ENCODE assay signal across 12 mouse cellular contexts in the genomic region with DNA sequence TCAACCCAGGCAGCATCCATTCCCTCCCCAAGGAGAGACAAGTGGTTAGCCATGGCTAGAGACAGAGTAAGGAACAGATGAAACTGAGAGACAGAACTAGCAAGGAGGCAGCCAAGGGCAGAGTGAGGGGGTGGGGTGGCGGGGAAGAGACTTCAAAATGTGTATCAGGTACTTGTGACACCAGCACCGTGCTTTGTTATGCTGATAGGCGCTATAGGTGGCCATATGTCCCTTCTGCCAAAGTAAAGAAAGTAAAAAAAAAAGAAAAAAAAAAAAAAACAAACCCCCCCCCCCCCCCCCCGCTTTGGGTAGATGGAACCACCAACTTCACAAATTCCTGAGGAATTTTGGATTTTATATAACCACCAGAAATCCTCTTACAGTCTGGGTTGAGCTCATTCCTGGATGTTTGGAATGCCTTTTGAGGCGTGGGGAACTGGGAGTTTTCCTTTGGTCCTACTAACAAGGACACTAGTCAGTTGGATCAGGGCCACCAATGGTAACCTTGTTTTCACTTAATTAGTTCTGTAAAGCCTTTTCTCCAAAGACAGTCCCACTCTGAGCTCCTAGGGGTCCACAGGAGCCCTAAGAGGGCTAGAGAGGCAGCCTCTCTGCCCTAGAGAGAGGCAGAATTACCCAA. TPM values are rescaled to one million over a fixed set of nuclear protein-coding genes. Genes with fewer than 3 reads are reported as not detected.
DNase-seq lines count a peak whose midpoint lies in the region; ATAC-seq and TF ChIP-seq lines count a peak whose summit lies in the region.
"Had no signal": no experiment of that assay in that cellular context is flagged by ENCODE, and none has a peak within 500 bp of the region (broad histone marks: within the 10 kb centered on the region; RNA-seq: fewer than 3 reads in every experiment).

No protein-coding gene starts in this region.

- H3K27ac ChIP-seq in forebrain, embryonic 10.5 days, result peak overlapping the region; percentile 62; the same call in 1 of the 2 replicates
- H3K27ac ChIP-seq in forebrain, embryonic 13.5 days, result no peak overlapping the region
- H3K27ac ChIP-seq in limb, embryonic 14.5 days (replicated peaks; ENCODE audit: low read depth, low read length), result no peak overlapping the region
- no peak overlapping the region for H3K27ac ChIP-seq in limb, embryonic 10.5 days
- H3K27ac ChIP-seq in bone marrow, adult 2 months (ENCODE audit: control insufficient read depth, insufficient read depth, low read depth, low read length, poor library complexity), result peak overlapping the region; percentile 67
- H3K27ac ChIP-seq in liver, embryonic 16.5 days (ENCODE audit: low read length), result peak overlapping the region; percentile 94
- H3K27ac ChIP-seq in hindbrain, embryonic 14.5 days, result no peak overlapping the region

- TF ChIP-seq CTCF in bone marrow, adult 2 months (IDR thresholded peaks at IDR 0.05; ENCODE audit: control insufficient read depth, insufficient read depth, low read length), result no peak

- no peak overlapping the region for H3K9ac ChIP-seq in forebrain, embryonic 13.5 days
- no peak overlapping the region for H3K9ac ChIP-seq in limb, embryonic 14.5 days (ENCODE audit: low read depth, low read length, severe bottlenecking)
- H3K9ac ChIP-seq in liver, embryonic 16.5 days (ENCODE audit: low read depth, low read length), result peak overlapping the region; percentile 64
- no peak overlapping the region for H3K9ac ChIP-seq in hindbrain, embryonic 14.5 days

- H3K4me3 ChIP-seq in forebrain, embryonic 10.5 days, result no peak overlapping the region
- H3K4me3 ChIP-seq in forebrain, embryonic 13.5 days, result no peak overlapping the region
- H3K4me3 ChIP-seq in limb, embryonic 14.5 days (replicated peaks; ENCODE audit: low read length), result no peak overlapping the region
- H3K4me3 ChIP-seq in limb, embryonic 10.5 days, result no peak overlapping the region
- no peak overlapping the region for H3K4me3 ChIP-seq in bone marrow, adult 2 months (replicated peaks; ENCODE audit: control insufficient read depth, low read depth, low read length)
- peak overlapping the region; percentile 29 for H3K4me3 ChIP-seq in liver, embryonic 16.5 days (ENCODE audit: low read depth, low read length)
- H3K4me3 ChIP-seq in hindbrain, embryonic 14.5 days (replicated peaks; ENCODE audit: low read length), result no peak overlapping the region

- DNase-seq in forebrain, embryonic 10.5 days (ENCODE audit: extremely low spot score, low spot score), result no peak
- peak; percentile 35 for DNase-seq in limb, embryonic 14.5 days (ENCODE audit: low spot score)
- DNase-seq in limb, embryonic 10.5 days (ENCODE audit: low spot score), result no peak
- DNase-seq in layer of hippocampus, adult 9-10 months (ENCODE audit: low spot score), result no peak
- no peak for DNase-seq in hindbrain, embryonic 14.5 days (ENCODE audit: low spot score)
- DNase-seq: kidney, adult 2 months; layer of hippocampus, postnatal 36 days; thymus, adult 18-20 months had no signal

- H3K4me2 ChIP-seq in forebrain, embryonic 13.5 days, result no peak overlapping the region
- no peak overlapping the region for H3K4me2 ChIP-seq in limb, embryonic 14.5 days (replicated peaks; ENCODE audit: low read depth, low read length, severe bottlenecking)
- peak overlapping the region; percentile 63 for H3K4me2 ChIP-seq in liver, embryonic 16.5 days (ENCODE audit: low read depth, low read length)
- H3K4me2 ChIP-seq in hindbrain, embryonic 14.5 days (replicated peaks), result no peak overlapping the region

- no peaks in the 10 kb centered on the region for H3K27me3 ChIP-seq in forebrain, embryonic 10.5 days (ENCODE audit: poor library complexity, severe bottlenecking)
- H3K27me3 ChIP-seq in forebrain, embryonic 13.5 days, result no peaks in the 10 kb centered on the region
- H3K27me3 ChIP-seq in limb, embryonic 14.5 days (ENCODE audit: control insufficient read depth, insufficient read depth, low read length), result no peaks in the 10 kb centered on the region
- no peaks in the 10 kb centered on the region for H3K27me3 ChIP-seq in limb, embryonic 10.5 days (ENCODE audit: low read depth, poor library complexity, severe bottlenecking)
- no peaks in the 10 kb centered on the region for H3K27me3 ChIP-seq in liver, embryonic 16.5 days (ENCODE audit: control insufficient read depth, insufficient read depth, low read depth, low read length)
- no peaks in the 10 kb centered on the region for H3K27me3 ChIP-seq in hindbrain, embryonic 14.5 days (ENCODE audit: control insufficient read depth, insufficient read depth, low read length)

- H3K36me3 ChIP-seq in forebrain, embryonic 10.5 days (replicated peaks), result no peaks in the 10 kb centered on the region
- H3K36me3 ChIP-seq in forebrain, embryonic 13.5 days (ENCODE audit: poor library complexity, severe bottlenecking), result no peaks in the 10 kb centered on the region
- no peaks in the 10 kb centered on the region for H3K36me3 ChIP-seq in limb, embryonic 14.5 days (ENCODE audit: control insufficient read depth, insufficient read depth, low read length)
- H3K36me3 ChIP-seq in limb, embryonic 10.5 days, result no peaks in the 10 kb centered on the region
- no peaks in the 10 kb centered on the region for H3K36me3 ChIP-seq in liver, embryonic 16.5 days (ENCODE audit: control insufficient read depth, insufficient read depth)
- H3K36me3 ChIP-seq in hindbrain, embryonic 14.5 days (replicated peaks; ENCODE audit: control insufficient read depth, insufficient read depth), result no peaks in the 10 kb centered on the region

- no peak for TF ChIP-seq POLR2A in limb, embryonic 14.5 days (IDR thresholded peaks at IDR 0.05; ENCODE audit: borderline replicate concordance, extremely low read depth, insufficient read depth, insufficient read length)
- no peak for TF ChIP-seq POLR2A in bone marrow, adult 2 months (IDR thresholded peaks at IDR 0.05; ENCODE audit: borderline replicate concordance, control insufficient read depth, low read depth, low read length)

- WGBS in forebrain, embryonic 10.5 days, result 56% methylated on average over 5 of the region's 5 CpGs
- 39% methylated on average over 5 of the region's 5 CpGs for WGBS in forebrain, embryonic 13.5 days
- WGBS in limb, embryonic 14.5 days, result 45% methylated on average over 5 of the region's 5 CpGs
- 48% methylated on average over 5 of the region's 5 CpGs for WGBS in limb, embryonic 10.5 days
- 54% methylated on average over 5 of the region's 5 CpGs for WGBS in bone marrow, adult 2 months
- 30% methylated on average over 5 of the region's 5 CpGs for WGBS in liver, embryonic 16.5 days (ENCODE audit: insufficient replicate concordance)
- WGBS in hindbrain, embryonic 14.5 days, result 52% methylated on average over 5 of the region's 5 CpGs

- no peak for ATAC-seq in forebrain, embryonic 13.5 days
- ATAC-seq in limb, embryonic 14.5 days (ENCODE audit: low FRiP score, low read depth), result peak; percentile 37; the same call in 1 of the 2 replicates
- ATAC-seq in liver, embryonic 16.5 days (ENCODE audit: low read depth), result peak; percentile 23
- no peak for ATAC-seq in hindbrain, embryonic 14.5 days (ENCODE audit: low FRiP score)
- ATAC-seq: forebrain, embryonic 14.5 days had no signal

- H3K9me3 ChIP-seq in forebrain, embryonic 10.5 days, result no peaks in the 10 kb centered on the region
- H3K9me3 ChIP-seq in forebrain, embryonic 13.5 days (replicated peaks), result no peaks in the 10 kb centered on the region
- H3K9me3 ChIP-seq in limb, embryonic 14.5 days (ENCODE audit: control insufficient read depth, low read length), result no peaks in the 10 kb centered on the region
- no peaks in the 10 kb centered on the region for H3K9me3 ChIP-seq in limb, embryonic 10.5 days (replicated peaks)
- no peaks in the 10 kb centered on the region for H3K9me3 ChIP-seq in liver, embryonic 16.5 days (replicated peaks; ENCODE audit: control insufficient read depth, low read length)
- no peaks in the 10 kb centered on the region for H3K9me3 ChIP-seq in hindbrain, embryonic 14.5 days (ENCODE audit: control insufficient read depth, low read length)

- peaks cover 34% of the 10 kb centered on the region for H3K4me1 ChIP-seq in forebrain, embryonic 10.5 days
- H3K4me1 ChIP-seq in forebrain, embryonic 13.5 days, result peaks cover 4% of the 10 kb centered on the region; the same call in 1 of the 2 replicates
- peaks cover 2% of the 10 kb centered on the region; the same call in 1 of the 2 replicates for H3K4me1 ChIP-seq in limb, embryonic 14.5 days (ENCODE audit: control insufficient read depth, insufficient read depth, low read length)
- peaks cover 14% of the 10 kb centered on the region for H3K4me1 ChIP-seq in limb, embryonic 10.5 days
- peaks cover 4% of the 10 kb centered on the region for H3K4me1 ChIP-seq in bone marrow, adult 2 months (ENCODE audit: control insufficient read depth, insufficient read depth, low read length)
- peaks cover 33% of the 10 kb centered on the region for H3K4me1 ChIP-seq in liver, embryonic 16.5 days (ENCODE audit: control insufficient read depth, low read depth, low read length)
- H3K4me1 ChIP-seq in hindbrain, embryonic 14.5 days (replicated peaks; ENCODE audit: control insufficient read depth, insufficient read depth, low read length), result no peaks in the 10 kb centered on the region

RNA-seq across cellular contexts. Expression of a gene that starts 14.0 kb away (rescaled TPM):
- polyA plus RNA-seq in forebrain, embryonic 10.5 days (2016; fragmentation: Nextera tagmentation; extraction: Ambion mirVana), result 36.8 and 37.7 TPM in 2 replicates
- polyA plus RNA-seq in forebrain, embryonic 13.5 days (2015; fragmentation: Nextera tagmentation; extraction: Ambion mirVana), result 45.9 and 50.0 TPM in 2 replicates
- polyA plus RNA-seq in limb, embryonic 14.5 days (2012; rRNA removed), result 83.0 and 109 TPM in 2 replicates
- polyA plus RNA-seq in limb, embryonic 14.5 days (2014; fragmentation: Nextera tagmentation; extraction: Ambion mirVana), result 89.7 and 111 TPM in 2 replicates
- polyA plus RNA-seq in limb, embryonic 10.5 days (2016; fragmentation: Nextera tagmentation; extraction: Ambion mirVana), result 38.7 and 38.8 TPM in 2 replicates
- polyA plus RNA-seq in bone marrow, adult 2 months (2011; ENCODE audit: insufficient read depth, insufficient read length, low replicate concordance, missing spikeins), result 15.4 and 21.4 TPM in 2 replicates
- polyA plus RNA-seq in liver, embryonic 16.5 days (2015; fragmentation: Nextera tagmentation; extraction: Ambion mirVana), result 20.6 and 26.8 TPM in 2 replicates
- polyA plus RNA-seq in hindbrain, embryonic 14.5 days (2014; fragmentation: Nextera tagmentation; extraction: Ambion mirVana), result 80.3 and 81.5 TPM in 2 replicates

RNA-seq across cellular contexts. Expression of a gene that starts 46.5 kb away (rescaled TPM):
- 338 and 366 TPM in 2 replicates for polyA plus RNA-seq in forebrain, embryonic 10.5 days (2016; fragmentation: Nextera tagmentation; extraction: Ambion mirVana)
- polyA plus RNA-seq in forebrain, embryonic 13.5 days (2015; fragmentation: Nextera tagmentation; extraction: Ambion mirVana), result 354 and 366 TPM in 2 replicates
- 159 and 279 TPM in 2 replicates for polyA plus RNA-seq in limb, embryonic 14.5 days (2012; rRNA removed)
- polyA plus RNA-seq in limb, embryonic 14.5 days (2014; fragmentation: Nextera tagmentation; extraction: Ambion mirVana), result 224 and 245 TPM in 2 replicates
- 355 and 359 TPM in 2 replicates for polyA plus RNA-seq in limb, embryonic 10.5 days (2016; fragmentation: Nextera tagmentation; extraction: Ambion mirVana)
- 80.6 and 132 TPM in 2 replicates for polyA plus RNA-seq in bone marrow, adult 2 months (2011; ENCODE audit: insufficient read depth, insufficient read length, low replicate concordance, missing spikeins)
- 101 and 105 TPM in 2 replicates for polyA plus RNA-seq in liver, embryonic 16.5 days (2015; fragmentation: Nextera tagmentation; extraction: Ambion mirVana)
- 324 and 336 TPM in 2 replicates for polyA plus RNA-seq in hindbrain, embryonic 14.5 days (2014; fragmentation: Nextera tagmentation; extraction: Ambion mirVana)

RNA-seq across cellular contexts. Expression of a gene that starts 59.2 kb away (rescaled TPM):
- 115 and 118 TPM in 2 replicates for polyA plus RNA-seq in forebrain, embryonic 10.5 days (2016; fragmentation: Nextera tagmentation; extraction: Ambion mirVana)
- 91.7 and 116 TPM in 2 replicates for polyA plus RNA-seq in forebrain, embryonic 13.5 days (2015; fragmentation: Nextera tagmentation; extraction: Ambion mirVana)
- 126 and 157 TPM in 2 replicates for polyA plus RNA-seq in limb, embryonic 14.5 days (2012; rRNA removed)
- 303 and 338 TPM in 2 replicates for polyA plus RNA-seq in limb, embryonic 14.5 days (2014; fragmentation: Nextera tagmentation; extraction: Ambion mirVana)
- polyA plus RNA-seq in limb, embryonic 10.5 days (2016; fragmentation: Nextera tagmentation; extraction: Ambion mirVana), result 148 and 152 TPM in 2 replicates
- 41.1 and 77.8 TPM in 2 replicates for polyA plus RNA-seq in bone marrow, adult 2 months (2011; ENCODE audit: insufficient read depth, insufficient read length, low replicate concordance, missing spikeins)
- 93.9 and 102 TPM in 2 replicates for polyA plus RNA-seq in liver, embryonic 16.5 days (2015; fragmentation: Nextera tagmentation; extraction: Ambion mirVana)
- 97.3 and 119 TPM in 2 replicates for polyA plus RNA-seq in hindbrain, embryonic 14.5 days (2014; fragmentation: Nextera tagmentation; extraction: Ambion mirVana)

Comparison
In these comparisons a context has a peak if more than half of its experiments do, and no peak if none do; other contexts are left out.
1. H3K27ac ChIP-seq: peak in forebrain, embryonic 10.5 days (single experiment), bone marrow, adult 2 months (single experiment) and liver, embryonic 16.5 days (single experiment); none in forebrain, embryonic 13.5 days (single experiment), limb, embryonic 14.5 days (single experiment), limb, embryonic 10.5 days (single experiment) and hindbrain, embryonic 14.5 days (single experiment).
2. ATAC-seq: peak in limb, embryonic 14.5 days (single experiment) and liver, embryonic 16.5 days (single experiment); none in forebrain, embryonic 13.5 days (single experiment) and hindbrain, embryonic 14.5 days (single experiment).